Mouse (Mus musculus) frontal cortex, adult (tissue): ENCODE measurements around the gene Tut7.
"Not testable (repeated sequence)": the region's sequence is repeated elsewhere in the genome, so short reads cannot be mapped to it uniquely, and the experiment has no call there.

Experiments used
- ATAC-seq: cut with Nextera tagmentation; 2 replicates; pipeline ENCODE4 v1.9.2; 2017; ENCODE audit warnings: mild to moderate bottlenecking, moderate library complexity, mixed read lengths; ENCODE audit not compliant: low TSS enrichment

The Tut7 gene

DNA sequence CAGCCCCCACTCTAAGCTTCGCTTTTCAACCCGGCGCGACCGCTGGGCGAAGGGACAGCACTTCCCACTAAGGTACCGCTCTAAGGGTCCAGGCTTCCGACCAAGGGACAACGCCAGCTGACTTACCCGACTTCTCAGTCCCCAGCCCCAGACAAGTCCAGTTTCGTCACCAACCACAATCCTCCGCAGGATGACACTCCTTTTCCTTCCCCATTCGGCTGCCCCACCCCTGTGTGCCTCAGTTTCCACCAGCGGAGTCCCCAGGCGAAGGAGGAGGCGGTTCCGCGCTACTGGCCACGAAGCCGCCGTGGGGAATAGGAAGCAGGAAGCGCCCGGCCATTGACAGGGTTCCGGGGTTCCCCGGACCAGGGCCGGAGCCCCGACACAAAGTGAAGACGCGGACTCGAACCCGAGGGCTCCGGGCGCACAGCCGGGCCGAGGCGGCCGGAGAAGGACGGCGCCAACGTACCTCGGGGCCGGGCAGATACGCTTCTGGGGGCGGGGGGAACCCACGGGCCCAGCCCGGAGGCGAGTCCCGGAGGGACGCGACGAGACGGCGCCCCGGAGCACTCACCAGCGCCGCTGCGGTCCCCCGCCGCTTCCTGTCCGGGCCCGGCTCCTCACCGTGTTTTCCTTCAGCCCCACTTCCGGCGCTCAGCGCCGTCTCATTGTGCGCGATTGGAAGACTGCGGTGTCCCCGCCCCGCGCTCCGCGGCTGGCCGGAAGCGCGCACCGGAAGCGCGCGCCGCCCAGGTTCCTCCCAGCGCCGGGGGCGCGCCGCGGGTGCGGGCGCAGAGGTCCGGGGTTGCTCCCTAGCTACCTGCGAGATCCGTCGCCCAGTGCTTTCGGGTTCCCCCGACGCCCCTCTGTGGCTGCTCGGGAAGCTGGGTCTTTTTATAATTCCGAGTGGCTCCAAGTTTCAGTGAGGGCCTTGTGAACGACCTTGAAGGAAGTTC, at the start of gene Tut7:
TSS of gene Tut7 (minus strand) at position 641 of the 956 bp plus-strand sequence.
- ATAC-seq: peak; percentile 95

DNA sequence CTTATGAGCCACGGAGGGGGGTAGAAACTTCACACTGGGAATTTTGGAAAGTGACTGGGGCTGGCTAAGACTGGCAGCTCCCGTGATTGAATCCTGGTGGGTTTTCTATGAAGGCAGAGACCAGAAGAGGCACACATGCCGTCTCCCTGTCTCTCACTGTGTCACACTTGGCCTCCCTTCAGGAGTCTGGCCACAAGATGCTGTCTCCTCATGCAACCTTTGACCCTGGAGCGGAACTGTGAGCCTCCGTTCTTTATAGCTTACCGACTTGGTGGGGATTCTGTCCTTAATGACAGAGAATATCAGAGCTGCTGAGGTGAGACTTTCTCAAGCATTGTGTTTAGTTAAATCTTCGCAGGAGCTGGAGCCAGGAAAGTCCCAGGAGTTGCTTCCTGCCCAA, 49.5 kb upstream of the Tut7 start:
- no peak for ATAC-seq

DNA sequence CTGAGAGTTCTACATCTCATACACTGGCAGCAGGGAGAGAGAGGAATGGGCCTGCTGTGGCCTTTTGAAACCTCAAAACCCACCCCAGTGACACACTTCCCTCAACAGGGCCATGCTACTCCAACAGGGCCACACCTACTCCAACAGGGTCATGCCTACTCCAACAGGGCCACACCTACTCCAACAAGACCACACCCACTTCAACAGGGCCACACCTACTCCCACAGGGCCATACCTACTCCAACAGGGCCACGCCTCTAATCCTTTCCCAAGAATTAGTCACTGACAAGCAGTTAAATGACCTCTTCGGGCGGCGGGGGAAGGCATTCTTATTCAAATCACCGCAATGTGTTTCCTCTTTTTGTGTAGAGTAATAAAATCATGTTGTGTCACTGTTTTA, 47.1 kb upstream of the Tut7 start:
- ATAC-seq: no peak

DNA sequence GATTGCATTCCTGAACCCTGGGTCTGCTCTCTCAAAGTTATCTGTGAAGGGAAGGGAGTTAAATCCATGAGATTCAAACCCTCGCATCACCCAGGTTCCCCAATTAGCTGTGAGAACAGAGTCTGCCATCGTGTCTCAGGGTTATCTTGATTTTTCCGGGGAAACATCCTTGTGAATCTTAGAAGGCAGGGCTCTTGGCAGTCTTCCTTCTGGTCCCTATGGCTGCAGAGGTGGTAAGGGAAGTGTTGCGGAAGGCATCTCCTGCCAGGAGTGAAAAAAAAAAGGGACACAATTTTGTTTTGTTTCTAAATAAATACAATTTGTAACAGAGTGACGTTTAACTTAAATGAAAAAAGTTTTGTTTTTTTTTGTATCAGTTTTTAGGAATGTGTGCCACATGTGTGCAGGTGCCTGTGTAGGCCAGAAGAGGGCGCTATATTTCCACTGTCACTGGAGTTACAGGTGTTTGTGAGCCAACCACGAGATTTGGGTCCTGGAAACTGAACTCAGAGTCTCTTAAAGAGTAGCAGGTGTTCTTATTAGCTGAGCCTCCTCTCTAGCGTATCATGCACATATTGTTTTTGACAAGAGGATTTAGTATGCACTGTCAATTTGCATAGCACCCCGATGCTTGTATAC, 45.2 kb upstream of the Tut7 start:
- ATAC-seq: no peak

DNA sequence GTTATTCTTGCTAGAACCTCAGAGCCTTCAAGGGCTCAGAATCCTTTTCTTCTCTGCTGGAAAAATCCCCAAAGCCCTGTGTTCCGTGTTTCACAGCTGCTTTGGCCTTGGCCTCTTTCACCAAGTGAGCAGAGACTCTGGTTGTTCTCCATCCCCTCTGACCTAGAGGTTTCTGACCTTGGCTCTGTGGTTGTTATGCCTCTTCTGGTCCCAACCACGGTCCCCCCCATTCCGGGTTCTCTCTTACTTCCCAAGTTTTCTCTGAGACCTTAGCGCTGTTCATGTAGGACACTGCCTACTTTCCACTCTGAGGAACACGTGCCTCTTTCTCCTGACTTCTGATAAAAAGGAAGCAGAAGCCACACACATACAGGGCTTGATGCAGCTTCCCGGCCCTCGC, 44.2 kb upstream of the Tut7 start:
- ATAC-seq: no peak

DNA sequence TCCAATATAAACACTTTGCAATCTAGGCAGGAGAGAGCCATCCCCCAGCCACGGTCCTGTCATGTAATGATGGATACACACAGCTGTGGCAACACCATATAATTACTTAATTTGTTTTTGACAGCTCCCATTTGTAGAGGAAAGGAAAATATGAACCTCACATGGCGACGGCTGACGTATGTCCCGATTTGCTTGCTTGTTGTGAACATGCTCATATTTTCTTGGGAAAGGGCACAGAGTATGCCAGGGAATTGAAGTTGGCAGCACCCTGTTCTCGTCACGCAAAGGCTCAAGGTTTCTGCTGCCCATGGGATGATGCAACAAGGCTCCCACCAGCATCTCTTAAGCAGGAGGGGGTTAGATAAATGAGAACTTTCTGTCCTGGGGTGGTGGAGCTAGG, 36.6 kb upstream of the Tut7 start:
- no peak for ATAC-seq

DNA sequence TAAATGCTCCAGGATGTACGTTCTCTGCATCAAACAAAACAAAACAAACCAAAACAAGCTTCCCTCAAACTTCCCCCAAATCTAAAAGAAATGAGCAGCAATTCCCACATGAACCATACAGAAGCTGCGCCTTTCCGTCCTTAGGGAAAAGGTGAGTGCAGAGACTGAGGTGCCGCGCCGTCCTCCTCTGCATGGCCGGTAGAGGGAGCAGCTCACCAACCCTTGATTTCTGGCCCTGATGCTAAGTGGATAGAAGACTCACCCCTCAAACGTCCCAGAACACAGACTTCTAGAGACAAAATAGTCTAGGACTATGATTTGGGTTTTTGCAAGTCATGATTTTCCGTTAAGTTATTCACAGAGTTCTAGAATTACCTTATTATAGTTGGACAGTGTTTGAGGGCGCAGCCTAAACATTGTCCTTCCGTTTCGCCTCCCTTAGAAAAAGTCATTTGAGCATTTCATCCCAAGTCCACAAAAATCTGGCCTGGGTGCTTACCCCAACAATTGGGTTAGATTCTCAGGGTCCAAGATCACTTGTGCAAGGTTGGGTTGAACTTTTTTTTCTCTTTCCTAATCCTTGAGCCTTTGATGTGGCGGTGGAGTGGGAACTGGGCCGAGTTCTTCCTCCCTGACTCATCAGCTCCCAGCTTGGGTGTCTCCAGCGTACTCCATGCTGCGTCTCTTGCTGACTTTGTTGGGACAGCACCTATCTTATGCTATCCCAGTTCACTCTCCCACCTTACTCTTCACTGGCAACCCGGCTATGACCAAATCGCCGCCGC, 33.5 kb upstream of the Tut7 start:
- peak; percentile 97 for ATAC-seq

DNA sequence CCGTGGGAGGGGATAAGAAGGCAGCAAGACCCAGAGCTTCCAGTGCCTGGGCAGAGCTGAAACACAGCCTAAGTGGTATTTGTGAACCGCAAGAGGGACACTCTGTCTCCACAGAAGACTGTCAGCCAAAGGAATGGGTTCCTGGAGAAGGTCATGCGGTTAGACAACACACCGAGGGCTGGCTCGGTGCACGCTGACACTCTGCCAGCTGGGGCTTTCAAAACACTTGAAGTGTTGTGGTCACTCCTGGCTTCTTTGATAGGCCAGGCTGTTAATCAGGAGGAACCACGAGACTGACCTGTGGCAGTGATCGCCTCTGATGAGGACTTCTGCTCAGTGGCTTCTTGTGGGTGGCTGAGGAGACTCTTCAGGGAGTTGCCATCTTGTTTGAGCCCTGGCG, 30.5 kb upstream of the Tut7 start:
- no peak for ATAC-seq

DNA sequence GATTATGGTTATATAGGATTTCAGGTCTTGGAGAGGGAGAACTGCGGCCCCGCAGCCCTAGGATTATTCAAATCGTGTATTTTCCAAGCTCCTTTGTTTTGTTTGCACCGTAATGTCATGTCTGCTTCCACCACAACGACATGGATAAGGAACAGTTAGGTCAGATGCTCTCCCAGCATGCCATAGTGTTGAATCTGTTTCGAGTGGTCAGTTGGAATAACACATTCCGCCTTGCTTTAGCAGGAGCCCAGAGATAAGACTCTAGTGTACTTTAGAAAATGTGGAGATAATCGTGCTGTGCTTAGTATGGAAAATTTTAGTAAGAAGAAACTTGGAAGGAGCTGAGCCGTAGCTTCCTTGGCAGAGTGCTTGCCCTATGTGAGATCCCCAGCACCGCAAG, 27.4 kb upstream of the Tut7 start:
- ATAC-seq: no peak

DNA sequence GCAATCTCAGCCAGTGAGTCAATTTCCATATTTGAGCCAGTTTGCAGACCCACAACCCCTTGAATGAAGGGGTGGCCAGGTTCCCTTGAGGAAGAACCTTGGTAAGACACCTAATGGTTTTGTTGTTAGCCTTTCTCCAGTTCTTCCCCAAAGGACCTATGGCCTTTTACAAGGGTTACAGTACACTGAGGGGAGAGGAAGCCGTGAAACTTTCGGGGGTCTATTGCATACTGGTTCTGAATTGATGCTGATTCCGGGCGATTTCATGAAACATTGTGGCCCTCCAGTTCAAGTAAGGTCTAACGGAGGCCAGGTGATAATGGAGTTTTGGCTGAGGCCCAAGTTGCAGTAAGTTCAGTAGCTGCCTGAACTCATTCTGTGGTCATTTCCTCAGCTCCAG, 21.7 kb upstream of the Tut7 start:
- no peak for ATAC-seq

DNA sequence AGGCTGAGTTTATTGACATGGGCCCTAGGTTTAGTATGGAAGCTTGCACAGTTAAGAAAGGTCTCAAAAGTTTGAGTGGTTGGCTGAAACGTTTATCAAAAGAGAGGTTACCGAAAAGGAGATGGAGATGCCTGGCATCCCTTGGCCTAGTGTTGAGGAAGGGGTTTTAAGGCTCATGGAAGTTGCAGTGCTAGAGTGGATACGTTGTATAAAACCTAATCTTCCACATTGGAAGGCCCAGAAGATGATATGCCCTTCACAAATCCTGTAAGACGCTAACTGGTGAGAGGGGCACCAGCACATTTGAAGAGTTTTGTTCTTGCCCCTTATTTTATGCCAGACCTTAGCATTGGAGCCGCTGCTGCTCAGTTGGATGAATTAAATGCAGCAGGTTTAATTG, 21.0 kb upstream of the Tut7 start:
- ATAC-seq: no peak

DNA sequence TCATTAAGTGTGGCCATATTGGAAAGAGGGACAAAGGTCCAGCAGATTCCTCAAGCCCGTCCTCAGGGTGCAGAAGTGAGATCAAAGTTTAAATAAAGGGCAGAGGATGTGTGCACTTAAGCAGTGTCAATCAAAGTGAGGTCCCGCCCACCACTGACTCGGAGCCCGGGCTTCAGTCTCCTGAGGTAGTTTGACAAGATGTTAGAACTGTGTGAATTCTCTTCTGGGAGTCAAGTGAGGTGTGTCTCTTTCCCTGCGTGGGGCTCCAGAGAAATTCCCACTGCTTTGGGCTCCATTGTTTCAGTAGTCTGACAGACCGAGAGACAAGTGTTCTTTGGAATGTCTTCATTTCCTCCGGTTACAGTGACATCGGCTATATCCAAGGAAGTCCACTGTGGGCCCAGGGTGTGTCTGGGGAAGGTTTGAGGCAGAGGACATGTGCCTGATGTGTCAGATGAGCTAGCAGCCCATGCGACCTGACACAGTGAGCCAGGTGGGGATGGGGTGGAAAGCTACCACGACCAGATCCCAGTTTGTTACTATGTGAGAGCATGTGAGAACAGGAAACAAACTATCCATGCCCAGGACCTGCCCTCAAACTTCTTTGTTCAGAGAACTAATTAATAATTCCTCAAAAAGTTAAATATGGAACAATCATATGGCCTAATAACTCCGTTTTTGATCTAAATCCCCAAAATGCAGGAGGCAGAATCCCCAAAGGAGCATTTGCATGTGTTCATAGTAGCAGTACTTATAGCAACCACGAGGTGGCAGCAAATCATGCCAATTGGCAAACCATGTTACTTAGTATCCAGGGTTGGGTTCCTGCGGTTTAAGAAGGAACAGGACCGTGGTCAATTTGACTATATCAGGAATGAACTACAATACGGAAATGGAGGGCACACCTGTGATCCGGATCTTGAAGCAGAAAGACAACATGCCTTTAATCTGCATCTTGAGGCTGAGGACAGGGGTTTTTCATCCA, 19.6 kb upstream of the Tut7 start:
- ATAC-seq: peak; percentile 78

DNA sequence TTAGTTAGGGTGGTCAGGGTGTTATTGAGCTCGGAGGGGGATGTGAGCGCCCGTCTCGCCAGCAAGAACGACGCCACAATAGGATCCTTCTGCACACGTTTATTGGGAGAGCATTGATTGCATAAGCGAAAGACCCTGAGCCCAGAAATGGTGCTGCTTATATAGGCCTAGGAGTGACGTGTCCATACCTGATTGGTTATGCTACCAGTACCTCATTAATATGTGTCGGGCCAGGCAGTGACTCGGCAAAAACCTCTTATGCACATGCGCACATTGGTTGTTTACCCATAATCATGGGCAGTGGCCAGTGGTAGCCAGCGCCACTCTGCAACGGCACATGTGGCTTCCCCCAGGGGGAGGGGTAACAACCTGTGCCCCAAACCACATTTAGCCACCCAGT, 18.8 kb upstream of the Tut7 start:
- not testable (repeated sequence) for ATAC-seq

DNA sequence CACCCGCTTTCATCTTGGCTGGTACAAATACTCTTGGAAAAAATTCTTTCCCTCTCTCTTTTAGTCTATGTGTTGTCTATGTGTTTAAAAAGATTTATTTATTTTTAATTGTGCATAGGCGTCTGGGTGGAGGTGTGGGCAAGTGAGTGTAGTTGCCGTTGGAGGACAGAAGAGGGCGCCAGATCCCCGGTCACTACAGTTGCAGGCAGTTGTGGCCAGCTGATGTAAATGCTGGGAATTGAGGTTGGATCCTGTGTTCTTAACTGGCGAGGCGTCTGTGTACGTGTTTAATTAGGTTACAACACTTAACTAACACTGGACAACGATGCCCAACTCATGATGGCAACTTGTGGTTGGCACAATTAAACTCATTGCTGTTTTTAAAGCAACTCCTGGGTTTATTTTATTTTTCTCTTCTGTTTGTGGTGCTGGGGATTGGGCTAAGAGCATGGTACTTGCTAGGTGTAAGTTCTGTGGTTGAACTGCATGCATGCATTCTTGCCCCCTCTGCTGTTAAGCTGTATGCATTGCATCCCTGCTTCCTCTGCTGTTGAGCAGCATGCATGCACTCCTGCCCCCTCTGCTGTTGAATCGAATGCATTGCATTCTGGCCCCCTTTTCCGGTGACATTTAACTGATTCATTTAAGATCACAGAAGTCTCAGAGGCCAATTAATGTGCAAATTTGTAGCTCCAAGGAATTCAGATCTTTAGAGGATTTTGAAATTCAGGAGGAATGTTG, 17.7 kb upstream of the Tut7 start:
- ATAC-seq: peak; percentile 87

DNA sequence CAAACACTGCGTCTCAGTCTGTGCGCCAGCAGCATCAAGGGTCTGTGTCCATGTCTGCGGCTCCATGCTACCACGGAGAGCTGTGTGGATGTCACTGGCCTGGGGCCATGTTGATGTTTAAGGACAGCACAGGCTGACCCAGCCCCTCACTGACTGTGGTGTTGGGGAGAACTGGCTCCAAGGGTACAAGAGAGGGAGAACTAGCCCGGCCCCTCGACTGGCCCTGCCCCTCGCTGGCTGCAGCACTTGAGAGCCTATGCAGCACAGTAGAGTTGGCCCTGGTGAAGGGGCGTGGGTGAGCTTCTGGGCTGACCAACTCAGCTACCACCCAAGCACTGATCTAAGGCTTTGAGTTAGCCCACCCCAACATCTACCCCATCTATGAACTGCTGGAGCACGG, 16.4 kb upstream of the Tut7 start:
- no peak for ATAC-seq

DNA sequence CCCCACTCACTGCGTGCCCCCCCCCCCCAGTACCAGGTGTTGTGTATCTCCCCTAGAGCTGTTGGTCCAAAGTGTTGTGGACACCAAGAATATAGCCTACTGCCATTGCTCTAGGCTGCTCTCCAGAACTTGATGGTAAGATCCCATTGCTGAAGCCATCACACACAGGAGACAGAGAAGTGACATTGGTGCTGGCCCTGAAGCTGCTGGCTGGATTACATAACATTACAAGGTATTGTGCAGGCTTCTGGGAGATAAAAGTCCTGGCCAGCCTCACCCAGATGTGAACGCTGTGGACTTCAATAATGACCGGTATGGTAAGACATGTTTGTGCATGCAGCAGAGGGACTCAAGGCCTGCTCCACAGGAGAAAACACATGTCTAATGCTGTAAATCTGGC, 15.5 kb upstream of the Tut7 start:
- ATAC-seq: no peak

DNA sequence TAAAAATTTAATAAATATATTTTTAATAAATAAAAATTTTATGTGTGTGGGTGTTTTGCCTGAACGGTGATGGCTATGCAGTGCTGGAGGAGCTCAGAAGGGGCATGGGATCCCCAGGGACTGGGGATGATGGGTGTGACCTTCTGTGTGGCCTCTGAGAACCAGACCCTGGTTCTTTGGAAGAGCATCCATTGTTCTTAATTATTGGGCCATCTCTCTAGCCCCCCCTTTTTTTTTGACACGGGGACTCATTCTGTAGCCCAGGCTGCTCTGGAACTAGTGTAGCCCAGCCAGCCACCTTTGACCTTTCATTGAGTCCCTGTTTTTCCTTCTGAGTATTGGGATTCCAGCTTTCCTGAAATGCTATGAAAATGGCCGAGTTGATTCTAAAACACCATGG, 13.9 kb upstream of the Tut7 start:
- ATAC-seq: no peak

DNA sequence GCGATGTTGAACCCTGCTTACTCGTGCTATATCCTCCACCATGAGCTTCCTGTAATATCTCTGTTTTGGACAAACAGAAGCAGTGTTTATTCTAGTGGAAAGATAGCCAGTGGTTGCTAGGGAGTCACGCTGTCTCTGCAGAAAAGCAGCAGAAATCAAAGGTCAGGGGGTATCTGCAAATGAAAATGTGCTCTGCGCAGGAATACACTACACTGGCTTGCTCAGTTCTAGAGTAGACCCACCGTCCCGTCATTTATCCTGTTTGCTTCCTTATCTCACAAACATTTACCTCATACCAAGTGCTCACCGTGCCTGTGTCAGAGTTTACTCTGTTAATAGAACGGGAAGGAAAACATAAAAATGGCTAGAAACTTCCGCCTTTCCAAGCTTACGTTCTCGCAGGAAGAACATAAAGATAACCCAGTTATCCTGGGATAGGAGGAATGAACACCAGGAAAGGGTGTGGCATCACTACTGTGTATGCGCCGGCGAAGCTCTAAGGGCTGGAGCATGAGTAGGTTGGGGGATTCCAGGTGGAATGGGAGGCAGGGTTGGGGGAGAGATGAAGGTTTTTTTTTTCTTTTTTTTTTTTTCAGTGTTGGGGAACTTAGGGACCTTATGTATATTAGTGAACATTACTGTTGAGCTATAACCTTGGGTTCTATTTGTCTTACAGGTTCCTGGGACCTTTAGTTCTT, 13.3 kb upstream of the Tut7 start:
- no peak for ATAC-seq

DNA sequence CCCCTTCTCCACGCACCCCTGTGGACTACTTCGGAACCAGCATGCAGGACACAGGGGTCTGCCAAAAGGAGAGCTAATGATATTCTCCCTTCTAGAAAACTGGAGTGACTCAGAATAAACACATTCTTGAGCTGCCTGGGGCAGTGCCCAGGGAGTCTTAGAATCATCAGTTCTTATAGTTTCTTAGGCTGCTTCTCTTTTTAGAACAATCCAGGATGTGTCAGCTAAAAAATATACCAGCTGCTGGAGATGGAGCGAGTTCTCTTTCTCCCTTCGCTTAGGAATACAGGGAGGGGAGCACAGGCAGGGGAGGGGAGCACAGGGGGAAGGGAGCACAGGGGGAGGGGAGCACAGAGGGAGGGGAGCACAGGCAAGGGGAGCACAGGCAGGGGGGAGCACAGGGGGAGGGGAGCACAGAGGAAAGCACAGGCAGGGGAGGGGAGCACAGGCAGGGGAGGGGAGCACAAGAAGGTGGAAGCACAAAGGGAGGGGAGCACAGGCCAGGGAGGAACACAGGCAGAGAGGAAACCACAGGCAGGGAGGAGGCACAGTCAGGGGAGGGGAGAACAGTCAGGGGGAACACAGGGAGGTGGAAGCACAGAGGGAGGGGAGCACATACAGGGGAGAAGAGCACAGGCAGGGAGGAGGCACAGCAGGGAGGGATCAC, 12.0 kb upstream of the Tut7 start:
- peak; percentile 93 for ATAC-seq
